Mouse (Mus musculus): Measurements from ENCODE around the gene Tbc1d21.

The Tbc1d21 gene

DNA sequence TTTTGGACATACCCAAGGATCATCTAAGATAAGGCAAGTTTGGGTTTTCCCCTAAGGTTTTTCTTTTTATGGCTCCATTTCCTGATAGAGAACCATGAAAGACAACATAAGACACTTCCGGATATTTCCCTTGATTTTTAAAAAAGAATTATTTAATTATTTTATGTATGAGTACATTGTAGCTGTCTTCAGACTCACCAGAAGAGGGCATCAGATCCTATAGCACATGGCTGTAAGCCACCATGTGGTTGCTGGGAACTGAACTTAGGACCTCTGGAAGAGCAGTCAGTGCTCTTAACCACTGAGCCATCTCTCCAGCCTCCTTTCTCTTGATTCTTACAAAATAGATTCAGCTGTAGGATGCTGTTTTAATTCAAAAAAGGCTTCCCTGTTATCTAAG, 28.5 kb downstream of the Tbc1d21 start:
- no peak for DNase-seq

DNA sequence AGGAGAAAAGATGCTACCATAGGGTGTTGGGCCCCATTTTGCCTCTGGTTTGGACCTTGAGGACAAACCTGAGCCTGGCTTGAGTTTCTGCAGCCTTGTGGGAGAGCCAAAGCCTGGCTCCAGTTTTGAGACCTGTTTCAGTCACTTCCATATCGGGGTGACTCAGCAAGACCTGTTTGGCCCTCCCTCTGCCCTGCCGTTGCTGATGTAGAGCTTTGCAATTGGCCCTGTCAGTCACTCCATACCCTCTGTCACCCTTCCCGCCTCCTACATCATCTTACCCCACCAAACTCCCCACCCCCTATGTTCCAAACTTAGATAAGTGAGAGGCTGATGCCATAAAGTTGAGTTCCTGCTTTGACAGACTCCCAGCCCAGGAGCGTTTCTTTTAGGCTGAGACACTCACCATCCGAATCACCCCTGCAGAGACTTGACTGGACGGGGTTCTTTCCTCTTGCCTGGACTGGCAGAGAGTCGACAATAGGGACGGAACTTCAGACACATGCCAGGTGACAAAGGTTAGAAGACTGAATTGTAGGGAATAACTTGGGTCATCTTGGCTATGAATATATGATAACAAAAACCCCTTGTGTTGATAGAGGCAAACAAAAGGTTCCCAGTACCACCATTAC, 33.5 kb downstream of the Tbc1d21 start:
- DNase-seq: no peak

DNA sequence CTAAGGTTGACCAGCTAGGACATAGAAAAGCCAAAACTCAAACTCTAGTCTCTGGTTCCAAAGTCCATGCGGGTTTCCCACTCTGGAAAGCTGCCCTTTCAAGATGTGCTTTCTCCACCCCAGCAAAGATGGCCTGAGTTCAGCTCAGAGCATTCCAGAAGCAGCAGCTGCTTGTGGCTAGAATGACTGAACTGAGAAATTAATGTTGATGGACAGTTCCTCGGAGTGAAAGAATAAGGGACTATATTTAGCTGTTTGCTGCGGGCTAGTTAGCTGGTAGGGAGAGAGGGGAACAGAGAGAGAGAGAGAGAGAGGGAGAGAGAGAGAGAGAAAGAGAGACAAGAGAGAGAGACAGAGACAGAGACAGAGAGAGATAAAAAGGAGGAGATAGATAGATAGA, 39.0 kb downstream of the Tbc1d21 start:
- no peak for DNase-seq

DNA sequence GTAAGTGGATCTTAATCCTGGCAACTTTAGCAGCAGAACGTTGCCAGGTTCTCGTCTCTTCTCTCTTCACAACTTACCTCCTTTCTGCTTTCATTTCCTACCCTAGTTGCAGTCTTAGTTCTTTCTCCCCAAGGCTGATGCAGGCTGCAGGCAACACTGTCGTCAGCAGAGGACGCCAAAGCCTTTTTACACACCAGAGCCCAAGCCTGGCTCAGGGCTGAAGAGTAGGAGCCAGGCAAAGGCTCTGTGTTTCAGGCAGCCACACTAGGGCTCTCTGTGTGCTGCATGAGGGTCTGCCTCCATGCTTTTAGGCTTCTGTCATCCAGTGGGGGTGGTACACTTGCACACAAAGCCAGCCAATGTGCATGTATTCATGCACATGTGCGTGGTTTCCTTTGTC, 40.0 kb downstream of the Tbc1d21 start:
- peak; percentile 67 to 84 for DNase-seq

DNA sequence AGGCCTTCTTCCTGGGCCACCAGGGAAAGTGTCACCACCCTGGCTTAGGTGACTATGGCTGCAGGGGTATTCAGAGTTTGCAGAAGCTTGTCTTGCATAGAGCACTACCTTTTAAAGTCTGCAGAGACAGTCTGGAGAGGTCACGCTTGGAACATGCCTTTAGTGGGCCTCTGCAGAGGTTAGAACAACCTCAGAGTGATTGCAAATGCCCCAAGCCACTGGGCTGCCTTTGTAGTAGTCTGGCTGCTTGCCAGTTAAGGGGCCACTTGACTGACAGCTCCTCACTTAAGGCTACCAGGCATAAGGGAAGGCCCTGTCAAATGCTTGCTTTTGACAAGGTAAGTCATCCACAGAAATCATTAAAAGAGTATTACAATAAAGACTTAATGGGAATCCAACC, 42.9 kb downstream of the Tbc1d21 start:
- DNase-seq: no peak

DNA sequence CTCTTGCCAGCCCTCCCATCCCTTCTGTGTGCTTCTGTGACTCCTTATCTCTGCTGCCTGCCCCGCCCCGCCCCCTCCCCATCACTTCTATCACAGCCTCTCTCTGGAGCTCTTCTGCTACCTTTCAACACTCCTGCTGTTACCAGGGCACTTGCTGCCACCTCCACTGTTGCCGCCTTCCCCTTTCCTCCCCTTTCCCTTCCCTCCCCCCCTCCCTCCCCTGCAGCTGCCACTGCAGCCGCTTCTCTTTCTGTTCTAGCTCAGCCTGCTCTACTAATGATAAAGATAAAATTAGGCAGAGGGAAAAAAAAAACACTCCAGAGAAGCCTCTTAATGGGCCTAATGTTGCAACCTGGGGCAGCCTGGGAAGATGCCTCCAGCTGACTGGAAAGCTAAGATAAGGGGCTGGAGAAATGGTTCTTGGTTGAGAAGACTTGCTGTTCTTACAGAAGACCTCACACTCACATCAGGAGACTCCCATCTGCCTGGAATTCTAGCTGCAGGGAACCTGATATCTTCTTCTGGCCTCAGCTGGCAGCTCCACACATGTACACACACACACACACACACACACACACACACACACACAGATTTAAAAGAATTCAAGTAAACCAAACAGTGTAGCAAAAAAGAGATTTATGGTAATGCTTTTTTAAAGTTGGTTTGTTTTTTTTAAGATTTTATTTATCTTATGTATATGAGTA, 43.6 kb downstream of the Tbc1d21 start:
- DNase-seq: no peak

DNA sequence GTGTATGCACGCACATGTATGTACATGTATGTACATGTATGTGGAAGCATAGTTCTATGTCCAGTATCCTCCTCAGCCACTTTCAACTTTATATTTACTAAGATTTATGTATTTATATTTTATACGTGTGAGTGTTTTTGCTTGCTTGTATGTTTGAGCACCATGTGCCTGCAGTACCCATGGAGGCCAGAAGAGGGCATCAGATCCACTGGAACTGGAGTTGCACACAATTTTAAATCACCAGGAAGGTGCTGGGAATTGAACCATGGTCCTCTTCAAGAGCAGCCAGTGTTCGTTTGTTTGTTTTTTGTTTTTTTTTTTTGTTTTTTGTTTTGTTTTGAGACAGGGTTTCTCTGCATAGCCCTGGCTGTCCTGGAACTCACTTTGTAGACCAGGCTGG, 48.6 kb downstream of the Tbc1d21 start:
- no peak for DNase-seq

DNA sequence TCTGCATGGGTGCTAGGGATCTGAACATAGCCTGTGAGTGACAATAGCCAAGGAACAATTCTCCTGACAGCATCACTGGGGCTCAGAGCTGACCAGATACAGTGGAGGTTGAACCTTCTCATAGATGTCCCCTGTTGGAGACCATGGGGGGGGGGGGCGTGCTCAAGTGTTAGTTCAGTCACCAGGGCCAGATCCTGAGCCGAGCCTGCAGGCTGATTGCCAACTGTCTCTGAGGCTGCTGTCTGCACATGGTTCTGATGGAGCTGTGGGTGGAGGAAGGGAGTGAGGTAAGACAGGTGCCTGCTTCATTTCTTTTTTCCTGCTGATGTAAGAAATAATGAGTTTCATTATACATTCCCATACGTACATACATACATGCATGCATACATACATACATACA, 51.9 kb downstream of the Tbc1d21 start:
- DNase-seq: no peak

DNA sequence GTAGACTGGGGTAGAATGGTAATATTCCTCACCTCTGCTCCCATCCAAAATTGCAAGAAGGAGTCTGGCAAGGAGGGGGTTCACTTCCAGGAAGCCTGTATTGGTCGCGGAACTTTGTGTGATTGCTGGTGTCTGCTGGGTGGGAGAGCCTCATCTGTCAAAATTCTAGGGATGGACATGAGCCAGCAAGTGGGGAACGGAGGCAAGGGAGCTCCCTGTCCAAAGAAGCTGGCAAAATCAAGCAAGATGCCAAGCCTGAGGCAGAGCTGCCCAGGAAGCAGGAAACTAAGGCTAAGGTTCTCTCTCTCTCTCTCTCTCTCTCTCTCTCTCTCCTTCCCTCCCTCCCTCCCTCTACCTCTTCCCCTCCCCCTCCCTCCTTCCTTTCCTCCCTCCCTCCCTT, 52.9 kb downstream of the Tbc1d21 start:
- no peak for DNase-seq

DNA sequence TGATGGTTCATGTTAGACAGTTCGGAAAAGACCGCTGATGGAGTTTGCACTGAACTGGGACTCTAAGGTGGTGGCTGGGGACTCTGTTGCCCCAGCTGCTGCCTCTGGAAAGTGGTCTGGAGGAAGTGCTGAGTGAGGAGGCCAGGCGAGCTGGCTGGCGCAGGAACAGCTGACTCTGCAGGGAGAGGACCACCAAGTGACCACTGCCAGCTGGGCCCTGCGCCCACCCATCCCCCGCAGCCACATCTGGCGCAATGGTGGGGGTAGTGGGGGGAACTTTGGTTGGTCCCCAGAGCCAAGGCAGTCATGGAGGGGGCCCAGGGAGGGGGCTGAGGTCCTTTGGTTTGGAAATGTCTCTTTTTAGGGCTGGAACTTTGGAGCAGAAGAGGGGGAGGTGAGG, 53.5 kb downstream of the Tbc1d21 start:
- no peak for DNase-seq

DNA sequence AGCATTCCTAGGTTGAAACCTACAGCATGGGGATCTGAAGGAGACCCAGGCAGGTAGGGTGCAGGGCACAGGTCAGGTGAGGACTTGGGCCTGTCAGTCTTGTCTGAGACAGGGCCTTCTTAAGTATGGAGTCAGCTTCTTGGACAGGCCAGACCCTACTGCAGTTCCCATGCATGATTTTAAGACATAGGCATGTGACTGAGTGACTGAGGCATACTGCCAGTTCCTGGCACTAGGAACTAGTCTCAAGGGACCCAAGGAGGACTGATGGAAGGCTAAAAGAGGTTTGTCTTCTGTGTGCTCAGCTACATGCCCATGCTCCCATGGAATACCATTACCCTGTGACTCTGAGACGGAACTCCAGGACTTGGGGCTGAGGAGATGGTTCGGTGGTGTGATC, 54.4 kb downstream of the Tbc1d21 start:
- no peak for DNase-seq

DNA sequence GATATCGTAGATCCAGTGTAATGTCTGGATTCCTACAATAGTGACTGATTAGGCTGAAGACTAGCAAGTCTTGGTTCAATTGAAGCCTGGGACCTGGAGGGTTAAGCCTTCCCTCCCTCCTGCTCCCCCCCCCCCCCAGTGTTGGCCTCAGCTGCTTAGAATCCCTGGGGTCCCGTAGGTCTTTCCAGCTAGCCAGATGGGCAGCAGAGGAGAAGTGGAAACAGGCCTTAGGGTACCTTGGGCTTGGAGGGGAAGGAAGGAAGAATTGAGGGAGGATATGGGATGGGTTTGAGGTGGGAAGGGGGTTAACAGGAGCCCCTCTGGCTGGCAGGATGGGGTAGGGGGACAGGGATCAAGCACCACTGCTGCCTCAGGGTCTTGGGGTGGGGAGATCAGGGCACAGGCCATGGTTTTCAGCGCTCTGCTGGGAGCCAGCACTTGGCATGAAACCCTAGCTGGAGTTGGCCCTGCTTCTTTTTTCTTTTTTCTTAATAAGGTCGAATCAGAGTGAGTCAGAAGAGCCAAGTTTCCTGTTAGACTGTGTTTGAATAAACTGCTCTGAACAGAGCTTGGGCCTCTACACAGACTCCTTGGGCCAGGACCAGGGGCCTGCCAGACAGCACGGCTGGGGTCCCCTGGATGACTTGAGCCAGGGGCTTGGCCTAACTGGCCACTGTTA, 55.4 kb downstream of the Tbc1d21 start:
- DNase-seq: no peak

DNA sequence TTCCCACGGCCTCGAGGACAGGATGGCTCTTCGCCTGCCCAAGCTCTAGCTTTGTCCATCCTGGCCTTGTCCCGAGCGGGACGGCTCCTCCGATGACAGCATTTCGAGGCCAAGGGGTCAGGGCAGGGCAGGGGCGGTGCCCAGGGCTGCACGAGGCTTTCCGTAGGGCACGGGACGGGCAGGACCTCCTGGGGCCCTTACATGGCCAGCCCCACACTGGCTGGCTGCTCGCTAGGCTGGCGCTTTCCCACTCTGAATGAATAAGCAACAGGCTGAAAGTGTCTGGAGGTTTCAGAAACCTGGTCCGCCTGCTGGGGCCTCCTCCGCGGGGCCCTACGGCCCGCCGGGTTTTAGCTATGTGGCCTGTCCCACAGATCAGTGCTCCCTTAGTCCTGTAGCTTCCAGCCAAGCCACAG, 57.3 kb downstream of the Tbc1d21 start, which contains the start of gene Loxl1:
Gene Loxl1 (minus strand): TSS at position 243 of the 416 bp plus-strand sequence.
- DNase-seq: peak in 1 of 2 experiments; percentile 49

DNA sequence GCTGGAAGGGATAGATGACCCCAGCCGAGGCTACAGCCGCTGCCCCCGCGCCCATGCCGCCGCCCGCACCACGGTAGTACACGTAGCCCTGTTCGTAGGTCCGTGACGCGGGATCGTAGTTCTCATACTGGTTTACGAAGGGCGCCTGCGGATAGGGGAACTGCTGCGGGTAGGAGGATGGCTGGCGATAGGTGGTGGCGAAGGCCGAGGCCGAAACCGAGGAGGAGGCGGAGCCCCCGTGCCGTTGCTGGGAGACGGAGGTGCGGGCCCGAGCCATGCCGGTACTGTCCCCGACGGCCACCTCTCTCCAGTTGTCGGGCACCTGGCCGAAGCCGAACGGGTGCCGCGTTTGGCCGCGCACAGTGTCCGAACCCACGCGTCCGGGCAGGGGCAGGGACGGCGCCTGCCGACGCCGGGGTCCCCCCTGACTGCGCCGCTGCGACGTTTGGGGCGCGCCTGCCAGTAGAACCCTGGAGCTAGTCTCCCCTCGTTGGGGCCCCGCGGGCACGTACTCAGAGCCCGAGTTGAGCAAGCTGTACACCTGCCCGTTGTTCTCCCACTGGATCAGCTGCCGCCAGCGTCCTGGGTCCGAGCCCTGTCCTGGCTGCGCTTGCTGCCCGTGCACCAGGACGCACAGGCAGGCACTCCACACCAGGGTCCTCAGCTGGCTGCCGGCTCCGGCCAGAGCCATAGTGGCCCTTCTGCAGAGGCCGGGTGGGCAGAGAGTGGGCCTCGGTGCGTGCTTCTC, 57.9 kb downstream of the Tbc1d21 start:
- peak in 1 of 2 experiments; percentile 34 for DNase-seq

DNA sequence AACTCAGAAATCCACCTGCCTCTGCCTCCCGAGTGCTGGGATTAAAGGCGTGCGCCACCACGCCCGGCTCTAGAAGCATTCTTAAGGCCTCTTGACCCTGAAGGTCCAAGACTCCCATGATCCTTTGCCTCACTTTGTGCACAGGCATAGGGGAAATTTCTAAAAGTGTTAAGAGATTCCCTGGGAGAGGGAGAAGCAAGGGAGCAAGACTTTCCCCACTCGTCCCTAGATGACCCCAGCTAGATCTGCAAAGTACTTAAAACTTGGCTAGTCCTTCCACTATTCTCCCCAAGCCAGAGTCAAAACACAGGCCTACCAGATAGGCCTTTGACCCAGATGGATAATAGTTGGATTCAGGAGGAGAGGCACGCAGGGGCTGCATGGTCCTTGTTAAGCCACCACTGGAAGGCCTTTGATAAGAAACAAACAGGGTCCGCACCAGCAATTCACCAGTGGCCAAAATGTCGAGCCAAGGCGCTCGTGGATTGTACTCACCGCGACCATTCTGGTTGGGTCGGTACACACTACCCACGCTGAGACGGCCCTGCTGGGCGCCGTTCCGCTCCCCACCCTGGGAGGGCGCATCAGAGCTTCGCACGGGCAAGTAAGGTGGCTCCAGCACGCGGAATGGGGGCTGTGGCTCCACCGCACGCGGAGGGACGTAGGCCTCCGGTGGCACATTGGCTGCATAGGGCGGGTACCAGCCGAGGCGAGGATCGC, 58.9 kb downstream of the Tbc1d21 start:
- DNase-seq: no peak

DNA sequence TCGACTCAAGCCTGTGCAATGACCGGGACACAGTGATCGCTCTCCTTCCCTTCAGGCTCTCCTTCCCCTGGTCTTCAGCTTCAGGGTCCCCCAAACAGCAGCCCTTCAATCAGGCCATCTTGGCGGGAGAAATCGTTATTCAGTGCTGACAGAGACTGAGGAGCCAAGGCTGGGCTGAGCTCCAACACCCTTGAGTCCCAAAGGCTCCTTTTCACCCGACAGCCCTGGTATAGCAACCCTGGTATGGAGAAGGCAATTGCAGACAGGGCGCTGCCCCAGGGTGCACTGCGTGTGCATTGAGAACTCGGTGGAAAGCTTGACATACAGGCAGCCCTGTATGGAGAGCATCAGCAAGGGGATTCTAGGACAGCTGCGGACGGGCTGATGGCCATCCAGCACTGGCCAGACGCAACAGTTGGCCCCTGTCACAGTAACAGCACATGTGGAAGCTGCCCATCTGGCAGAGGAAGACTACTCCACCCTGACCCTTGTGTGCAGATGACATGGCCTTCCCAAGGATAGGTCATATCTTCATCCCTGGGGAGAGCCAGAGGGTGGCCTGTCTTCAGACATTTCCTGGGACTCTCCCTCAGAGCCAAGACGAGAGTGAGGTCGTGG, 60.1 kb downstream of the Tbc1d21 start:
- no peak for DNase-seq
